Mouse (Mus musculus) gastrocnemius, postnatal 25 days (tissue): ENCODE data around the gene Nat10. TPM values are rescaled to one million over a fixed set of nuclear protein-coding genes. Genes with fewer than 3 reads are reported as not detected.
A peak's percentile ranks its signal among the peaks of the same experiment; 100 is the strongest.

Experiments
- DNase-seq: peaks from one replicate; pipeline ENCODE4 v3.0.0; 2022
- total RNA-seq, 2 experiments: library from RNA; stranded (reverse); gene quantifications; 1 replicate in 1 of 2; 2 replicates in 1 of 2; pipeline ENCODE4 v1.2.3; 2021

Gene Nat10
- total RNA-seq, 2 experiments from 2014 or later = 14.7 to 15.3 TPM

- DNase-seq = no peak
Observed at GRCm38 (mm10) chr2:103690828-103691227, 70.2 kb downstream of the Nat10 start.

DNA sequence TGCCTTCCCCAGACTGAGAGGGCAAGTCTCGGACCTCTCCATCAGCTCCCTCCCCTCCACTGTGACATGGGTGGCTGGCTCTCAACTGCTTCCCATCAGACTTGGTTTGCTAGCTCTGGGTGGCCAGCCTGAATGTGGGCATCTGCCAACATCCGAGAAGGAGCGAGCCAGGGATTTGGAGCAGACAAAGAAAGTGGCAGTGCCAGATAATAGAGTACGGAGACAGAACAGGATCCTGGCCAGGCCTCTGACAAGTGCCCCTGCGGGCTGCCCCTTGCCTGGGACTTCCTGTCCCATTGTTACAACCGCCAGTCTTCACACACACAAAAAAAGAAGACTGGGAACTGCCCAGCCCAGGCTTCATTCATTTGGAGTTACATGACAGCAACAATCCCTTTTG is 70.6 kb downstream of the Nat10 start:
- DNase-seq = no peak

GRCm38 (mm10) chr2:103687888-103688287 is 73.2 kb downstream of the Nat10 start:
- DNase-seq = no peak

GRCm38 (mm10) chr2:103687143-103687542 is 73.9 kb downstream of the Nat10 start:
- DNase-seq = no peak

DNA sequence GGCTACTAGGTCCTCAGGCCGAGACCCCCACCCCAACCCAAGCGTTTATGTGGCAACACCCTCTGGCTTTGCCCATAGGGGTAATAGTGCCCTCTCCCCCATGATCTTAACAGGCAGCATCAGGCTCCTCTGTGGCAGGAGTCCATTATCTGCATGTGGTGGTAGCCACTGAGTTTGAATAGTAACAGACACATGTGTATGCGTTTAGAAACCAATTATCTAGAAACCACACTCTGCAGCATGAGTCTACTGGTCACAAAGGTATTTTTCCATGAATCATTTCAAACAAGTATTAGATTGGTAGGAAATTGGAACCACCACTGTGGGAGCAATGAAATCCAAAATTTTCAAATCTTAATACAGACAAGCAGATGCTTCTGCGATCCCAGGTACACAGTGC is 75.5 kb downstream of the Nat10 start:
- DNase-seq = no peak

DNA sequence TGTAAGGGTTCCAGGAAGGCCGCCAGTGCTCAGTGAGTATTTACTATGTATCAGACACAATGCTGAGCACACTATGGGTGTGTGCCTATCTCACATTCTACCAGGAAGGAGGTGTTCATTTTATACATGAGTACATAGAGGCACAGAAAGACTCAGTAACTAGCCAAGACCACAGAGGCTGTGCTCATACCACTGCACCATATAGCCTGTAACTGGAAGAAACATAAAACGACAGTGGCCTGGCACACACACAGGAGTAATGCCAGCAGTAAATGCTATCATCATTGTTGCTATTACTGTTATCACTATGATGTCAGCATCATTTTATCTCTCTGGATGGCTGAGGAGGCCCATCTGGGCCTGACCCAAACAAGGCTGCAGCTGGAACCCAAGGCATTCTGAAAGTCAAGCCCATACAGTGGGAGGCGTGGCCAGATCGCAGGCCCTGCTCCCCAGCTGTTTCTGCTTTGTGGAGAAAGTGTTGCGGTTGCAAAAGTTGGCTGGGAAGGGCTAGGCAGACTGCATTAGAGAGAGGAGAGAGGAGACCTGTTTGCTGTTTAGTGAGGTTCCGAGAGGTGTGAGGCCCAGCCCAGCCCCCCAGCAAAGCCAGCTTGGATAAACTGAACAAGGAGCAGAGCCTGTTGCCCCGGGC is 76.0 kb downstream of the Nat10 start:
- no peak for DNase-seq

- no peak for DNase-seq
Observed at GRCm38 (mm10) chr2:103684431-103684830, 76.6 kb downstream of the Nat10 start.

- DNase-seq = no peak
Observed at GRCm38 (mm10) chr2:103682927-103683442, 78.1 kb downstream of the Nat10 start.

GRCm38 (mm10) chr2:103682261-103682722 is 78.8 kb downstream of the Nat10 start:
- peak; percentile 57 for DNase-seq

GRCm38 (mm10) chr2:103681149-103681548 is 79.9 kb downstream of the Nat10 start:
- peak; percentile 46 for DNase-seq

GRCm38 (mm10) chr2:103680364-103681110 is 80.5 kb downstream of the Nat10 start:
- DNase-seq = no peak

- no peak for DNase-seq
Observed at GRCm38 (mm10) chr2:103678433-103678832, 82.6 kb downstream of the Nat10 start.

- no peak for DNase-seq
Observed at GRCm38 (mm10) chr2:103677614-103678369, 83.3 kb downstream of the Nat10 start.

GRCm38 (mm10) chr2:103676808-103677207 is 84.3 kb downstream of the Nat10 start:
- DNase-seq = no peak

DNA sequence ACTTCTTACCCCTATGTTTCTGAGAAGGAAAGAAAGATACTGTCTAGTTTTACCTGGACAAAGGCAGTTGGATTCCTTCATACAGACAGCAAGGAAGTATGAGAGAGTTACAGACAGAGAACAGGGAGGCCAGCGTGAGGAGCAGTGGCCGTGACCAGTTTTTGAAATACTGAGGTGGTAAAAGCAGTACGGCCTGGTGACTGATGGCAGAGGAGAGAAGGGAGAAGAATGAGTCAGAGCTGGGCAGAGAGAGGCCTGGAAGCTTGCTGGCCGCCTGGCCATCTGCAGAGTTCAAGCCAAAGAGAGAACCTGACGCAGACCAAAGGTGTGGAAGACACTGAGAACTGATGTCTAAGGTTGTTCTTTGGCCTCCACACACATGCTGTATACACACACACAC is 85.7 kb downstream of the Nat10 start:
- no peak for DNase-seq

GRCm38 (mm10) chr2:103673609-103674008 is 87.5 kb downstream of the Nat10 start:
- no peak for DNase-seq

- no peak for DNase-seq
Observed at GRCm38 (mm10) chr2:103672573-103673119, 88.4 kb downstream of the Nat10 start.

Other genes starting within 250 kb of the Nat10 start
- 1 to 10 TPM; 7.5 to 9.2 TPM for gene Abtb2, start 195.0 kb downstream of the Nat10 start, total RNA-seq
- 100 to 1,000 TPM; 108 to 110 TPM for gene Caprin1, start 36.4 kb upstream of the Nat10 start, total RNA-seq
- 10 to 100 TPM in 1 of 2 experiments, 1 to 10 TPM in 1; 7.0 to 10.6 TPM for gene Lmo2, start 196.7 kb upstream of the Nat10 start, total RNA-seq